Mouse (Mus musculus) neural tube, embryonic 14.5 days (tissue): ENCODE data around the gene Arpc1a. TPM values are rescaled to one million over a fixed set of nuclear protein-coding genes. Genes with fewer than 3 reads are reported as not detected.
"Not testable (repeated sequence)": the region's sequence is repeated elsewhere in the genome, so short reads cannot be mapped to it uniquely, and the experiment has no call there.

Experiments used
- ATAC-seq: fragments of 200-750 bp; cut with Nextera tagmentation; 2 replicates; pipeline ENCODE4 v1.8.0; 2017; ENCODE audit warnings: low read depth, mild to moderate bottlenecking, moderate TSS enrichment, moderate library complexity
- H3K27ac ChIP-seq: fragments of 300-500 bp; sonication (generic); 2 replicates; pipeline ENCODE4 v1.5.1; 2014; ENCODE audit warnings: low read depth, mild to moderate bottlenecking, control low read depth, low read length, moderate library complexity, mixed read lengths
- H3K27me3 ChIP-seq: fragments of 300-500 bp; sonication (generic); 2 replicates; pipeline ENCODE4 v1.6.1; 2014; ENCODE audit warnings: low read length; ENCODE audit not compliant: control insufficient read depth, insufficient read depth
- H3K36me3 ChIP-seq: fragments of 300-500 bp; sonication (generic); 2 replicates; pipeline ENCODE4 v1.6.1; 2014; ENCODE audit warnings: low read length, mixed read lengths; ENCODE audit not compliant: control insufficient read depth, insufficient read depth
- H3K4me1 ChIP-seq: fragments of 300-500 bp; sonication (generic); 2 replicates; pipeline ENCODE4 v1.6.1; 2014; ENCODE audit warnings: low read length; ENCODE audit not compliant: control insufficient read depth, insufficient read depth
- H3K4me2 ChIP-seq: fragments of 300-500 bp; sonication (generic); 2 replicates; pipeline ENCODE4 v1.6.1; 2014; ENCODE audit warnings: mild to moderate bottlenecking, low read depth, low read length, control low read depth
- H3K4me3 ChIP-seq: fragments of 300-500 bp; sonication (generic); 2 replicates; pipeline ENCODE4 v1.5.1; 2014; ENCODE audit warnings: low read depth, low read length, control low read depth, mixed read lengths
- H3K9ac ChIP-seq: fragments of 300-500 bp; sonication (generic); replicated peaks from 2 replicates; pipeline ENCODE4 v1.6.1; 2014; ENCODE audit warnings: low read depth, mild to moderate bottlenecking, control low read depth, low read length, mixed read lengths
- H3K9me3 ChIP-seq: fragments of 300-500 bp; sonication (generic); 2 replicates; pipeline ENCODE4 v1.6.1; 2016; ENCODE audit warnings: low read length; ENCODE audit not compliant: control insufficient read depth
- WGBS: fragments of 180-500 bp; shearing (Covaris S2); extraction: QIAGEN DNeasy Blood & Tissue Kit; methylation state at CpG from one replicate; pipeline ENCODE4 v1.1.7; 2014; 5-methylcytosine and 5-hydroxymethylcytosine counted together
- polyA plus RNA-seq: library from polyadenylated mRNA; unstranded; fragments of >200 nt; fragmentation: Nextera tagmentation; extraction: Ambion mirVana; gene quantifications from 2 replicates; pipeline ENCODE4 v1.2.1, GENCODE M21; 2014

Arpc1a gene
- polyA plus RNA-seq, 1 experiment from 2014 or later: 243 TPM

DNA sequence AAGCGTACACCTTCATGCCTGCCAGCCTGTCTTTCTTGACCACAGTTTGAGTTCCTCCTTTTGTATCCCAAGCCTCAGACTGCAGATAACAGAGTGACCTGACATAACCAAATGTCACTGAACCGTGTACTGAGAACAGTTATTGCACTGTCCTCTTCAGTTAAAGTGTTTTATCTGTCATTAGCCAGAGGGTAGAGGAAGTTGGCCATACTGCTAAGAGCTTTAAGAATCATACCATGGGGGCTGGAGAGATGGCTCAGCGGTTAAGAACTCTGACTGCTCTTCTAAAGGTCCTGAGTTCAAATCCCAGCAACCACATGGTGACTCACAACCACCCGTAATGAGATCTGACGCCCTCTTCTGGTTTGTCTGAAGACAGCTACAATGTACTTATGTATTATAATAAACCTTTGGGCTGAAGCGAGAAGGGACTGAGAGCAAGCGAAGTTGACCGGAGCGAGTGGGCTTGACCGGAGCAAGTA, 14.8 kb downstream of the Arpc1a start:
- Histone ChIP-seq H3K4me2 (no peak overlapping the region), H3K4me3 (no peak overlapping the region), H3K9me3 (no peaks in the 10 kb centered on the region), H3K4me1 (no peaks in the 10 kb centered on the region), H3K9ac (no peak overlapping the region), H3K36me3 (peaks cover 70% of the 10 kb centered on the region), H3K27ac (no peak overlapping the region), H3K27me3 (no peaks in the 10 kb centered on the region)
- 96% methylated on average over 10 of the region's 10 CpGs for WGBS
- ATAC-seq: no peak

GRCm38 (mm10) chr5:145100960-145101359, 17.3 kb downstream of the Arpc1a start:
- Histone ChIP-seq H3K27me3 (no peaks in the 10 kb centered on the region), H3K36me3 (peaks cover 77% of the 10 kb centered on the region), H3K4me2 (no peak overlapping the region), H3K9ac (no peak overlapping the region), H3K27ac (no peak overlapping the region), H3K9me3 (no peaks in the 10 kb centered on the region), H3K4me3 (no peak overlapping the region), H3K4me1 (no peaks in the 10 kb centered on the region)
- WGBS: 96% methylated on average over 9 of the region's 9 CpGs
- ATAC-seq: no peak

GRCm38 (mm10) chr5:145101451-145101850, 17.8 kb downstream of the Arpc1a start:
- peaks cover 77% of the 10 kb centered on the region for H3K36me3 ChIP-seq
- not testable (repeated sequence) for H3K4me3 ChIP-seq, H3K9me3 ChIP-seq, H3K4me1 ChIP-seq, H3K9ac ChIP-seq, H3K4me2 ChIP-seq, H3K27me3 ChIP-seq, ATAC-seq, H3K27ac ChIP-seq
- WGBS: 96% methylated on average over 11 of the region's 11 CpGs

GRCm38 (mm10) chr5:145102706-145103105, 19.1 kb downstream of the Arpc1a start:
- Histone ChIP-seq H3K4me2 (no peak overlapping the region), H3K4me1 (no peaks in the 10 kb centered on the region), H3K27ac (no peak overlapping the region), H3K36me3 (peaks cover 73% of the 10 kb centered on the region), H3K9ac (no peak overlapping the region), H3K27me3 (no peaks in the 10 kb centered on the region), H3K9me3 (no peaks in the 10 kb centered on the region), H3K4me3 (no peak overlapping the region)
- no peak for ATAC-seq
- 95% methylated on average over 4 of the region's 4 CpGs for WGBS

DNA sequence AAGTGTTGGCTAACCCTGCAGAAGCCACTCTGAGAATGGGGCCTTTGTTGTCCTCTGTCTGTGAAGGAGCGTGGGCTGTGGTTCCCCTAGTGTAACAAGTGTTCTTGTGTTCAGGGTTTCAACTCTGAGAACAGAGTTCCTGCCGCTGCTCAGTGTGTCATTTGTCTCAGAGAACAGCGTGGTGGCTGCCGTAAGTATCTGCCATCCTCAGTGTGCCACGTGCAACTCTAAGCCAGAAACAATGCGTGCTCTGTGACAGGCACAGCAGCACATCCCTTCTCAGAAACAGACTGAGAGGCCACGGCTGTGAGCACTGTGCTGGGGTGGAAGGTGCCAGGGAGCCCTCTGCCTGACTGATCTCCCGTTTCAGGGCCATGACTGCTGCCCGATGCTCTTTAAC, 20.7 kb downstream of the Arpc1a start:
- WGBS: 75% methylated on average over 9 of the region's 9 CpGs
- no peaks in the 10 kb centered on the region for H3K9me3 ChIP-seq

DNA sequence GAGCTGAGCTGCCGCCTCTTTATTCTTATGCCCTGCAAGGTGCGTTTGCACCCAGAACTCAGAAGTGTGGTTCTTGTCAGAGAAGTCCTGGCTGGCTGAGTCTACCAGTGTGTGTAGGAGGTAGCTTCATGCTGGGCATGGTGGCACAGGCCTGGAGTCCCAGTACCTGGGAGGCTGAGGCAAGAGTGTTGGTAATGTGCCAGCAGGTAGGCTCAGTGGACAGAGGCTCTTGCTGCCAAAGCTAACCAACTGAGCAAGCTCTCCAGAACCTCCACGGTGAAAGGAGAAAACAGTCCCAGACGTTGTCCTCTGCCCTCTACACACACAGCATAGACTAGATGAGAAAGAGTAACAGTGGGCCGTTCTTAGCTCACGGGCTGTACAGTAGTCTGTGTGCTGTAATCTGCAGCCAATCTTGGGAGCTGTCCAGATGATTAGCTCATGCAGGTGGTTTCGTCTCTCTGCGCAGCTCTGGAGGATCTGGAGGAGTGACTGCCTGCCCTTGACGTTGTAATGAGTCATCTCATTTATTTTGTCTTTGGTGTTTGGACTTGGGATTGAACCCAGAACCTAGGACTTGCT, 22.2 kb downstream of the Arpc1a start:
- Histone ChIP-seq H3K4me2 (no peak overlapping the region), H3K27ac (no peak overlapping the region), H3K9me3 (no peaks in the 10 kb centered on the region), H3K4me3 (no peak overlapping the region), H3K4me1 (no peaks in the 10 kb centered on the region), H3K27me3 (no peaks in the 10 kb centered on the region), H3K36me3 (peaks cover 79% of the 10 kb centered on the region), H3K9ac (no peak overlapping the region)
- WGBS: 98% methylated on average over 9 of the region's 9 CpGs
- no peak for ATAC-seq

More for the DNA sequence above, 20.7 kb downstream of the Arpc1a start:
- Histone ChIP-seq H3K4me1 (no peaks in the 10 kb centered on the region), H3K36me3 (peaks cover 79% of the 10 kb centered on the region), H3K4me3 (no peak overlapping the region), H3K27me3 (no peaks in the 10 kb centered on the region), H3K27ac (no peak overlapping the region), H3K4me2 (no peak overlapping the region), H3K9ac (no peak overlapping the region)
- ATAC-seq: peak; percentile 65; the same call in 1 of the 2 replicates

GRCm38 (mm10) chr5:145110401-145110800, 26.8 kb downstream of the Arpc1a start:
- H3K9ac ChIP-seq: no peak overlapping the region
- no peak for ATAC-seq
- no peaks in the 10 kb centered on the region for H3K9me3 ChIP-seq
- WGBS: 90% methylated on average over 6 of the region's 6 CpGs
- H3K4me1 ChIP-seq: no peaks in the 10 kb centered on the region
- no peak overlapping the region for H3K4me3 ChIP-seq
- no peak overlapping the region for H3K4me2 ChIP-seq
- peaks cover 46% of the 10 kb centered on the region for H3K36me3 ChIP-seq
- H3K27ac ChIP-seq: no peak overlapping the region
- no peaks in the 10 kb centered on the region for H3K27me3 ChIP-seq

DNA sequence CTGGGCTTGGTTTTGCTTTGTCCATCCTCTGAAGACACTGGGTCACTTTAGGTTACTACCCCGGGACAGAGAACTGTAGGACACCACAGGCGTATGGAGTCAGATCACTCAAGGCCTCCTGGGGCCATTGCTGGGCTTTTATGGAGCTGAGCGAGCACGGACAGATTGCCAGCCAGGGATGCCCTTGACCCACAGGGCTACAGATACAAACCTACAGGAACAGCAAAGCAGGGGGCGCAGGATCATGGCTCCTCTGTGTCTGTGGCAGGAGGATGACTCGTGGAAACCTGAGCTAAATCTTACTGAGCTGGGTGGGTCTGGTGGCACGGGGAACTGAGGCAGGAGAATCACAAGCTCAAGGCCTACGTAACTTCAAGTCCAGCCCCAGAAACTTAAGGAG, 28.9 kb downstream of the Arpc1a start:
- Histone ChIP-seq H3K36me3 (peaks cover 27% of the 10 kb centered on the region), H3K9ac (no peak overlapping the region), H3K27me3 (no peaks in the 10 kb centered on the region), H3K27ac (no peak overlapping the region), H3K4me2 (no peak overlapping the region), H3K4me1 (no peaks in the 10 kb centered on the region), H3K4me3 (no peak overlapping the region), H3K9me3 (no peaks in the 10 kb centered on the region)
- WGBS: 77% methylated on average over 8 of the region's 8 CpGs
- no peak for ATAC-seq

- no peak overlapping the region for H3K27ac ChIP-seq
- no peak overlapping the region for H3K4me3 ChIP-seq
- 39% methylated on average over 2 of the region's 2 CpGs for WGBS
- no peak overlapping the region for H3K9ac ChIP-seq
- H3K4me2 ChIP-seq: peak overlapping the region; percentile 52; the same call in 1 of the 2 replicates
- peaks cover 20% of the 10 kb centered on the region for H3K36me3 ChIP-seq
- H3K4me1 ChIP-seq: no peaks in the 10 kb centered on the region
- no peaks in the 10 kb centered on the region for H3K9me3 ChIP-seq
- no peak for ATAC-seq
- H3K27me3 ChIP-seq: no peaks in the 10 kb centered on the region
Measured at GRCm38 (mm10) chr5:145113416-145113815, 29.8 kb downstream of the Arpc1a start.
